Mouse (Mus musculus) liver, postnatal 0 days (tissue): ENCODE results near the gene Arap1. TPM values are rescaled to one million over a fixed set of nuclear protein-coding genes. Genes with fewer than 3 reads are reported as not detected.

ENCODE experiments used
- ATAC-seq: fragments of 200-750 bp; cut with Nextera tagmentation; 2 replicates; pipeline ENCODE4 v1.8.0; 2017; ENCODE audit warnings: mild to moderate bottlenecking, moderate library complexity
- DNase-seq: peaks from one replicate; pipeline ENCODE4 v3.0.0-alpha.2; 2016
- H3K27ac ChIP-seq: fragments of 300-500 bp; sonication (generic); 2 replicates; pipeline ENCODE4 v1.5.1; 2014; ENCODE audit warnings: antibody characterized with exemption, moderate library complexity, mild to moderate bottlenecking, low read depth
- H3K27me3 ChIP-seq: fragments of 300-500 bp; sonication (generic); 2 replicates; pipeline ENCODE4 v1.6.1; 2014; ENCODE audit warnings: low read length, control low read depth, mixed read lengths; ENCODE audit not compliant: insufficient read depth
- H3K36me3 ChIP-seq: fragments of 300-500 bp; sonication (generic); replicated peaks from 2 replicates; pipeline ENCODE4 v1.6.1; 2014; ENCODE audit warnings: mild to moderate bottlenecking, control low read depth, low read length, moderate library complexity, mixed read lengths; ENCODE audit not compliant: insufficient read depth
- H3K4me1 ChIP-seq: fragments of 300-500 bp; sonication (generic); 2 replicates; pipeline ENCODE4 v1.6.1; 2014; ENCODE audit warnings: antibody characterized with exemption, mild to moderate bottlenecking, control low read depth; ENCODE audit not compliant: insufficient read depth
- H3K4me2 ChIP-seq: fragments of 300-500 bp; sonication (generic); 2 replicates; pipeline ENCODE4 v1.6.1; 2014; ENCODE audit warnings: low read depth, mild to moderate bottlenecking, low read length, moderate library complexity, mixed read lengths
- H3K4me3 ChIP-seq: fragments of 300-500 bp; sonication (generic); 2 replicates; pipeline ENCODE4 v1.5.1; 2014; ENCODE audit warnings: low read depth, low read length
- H3K9ac ChIP-seq: fragments of 300-500 bp; sonication (generic); replicated peaks from 2 replicates; pipeline ENCODE4 v1.6.1; 2014; ENCODE audit warnings: mild to moderate bottlenecking, moderate library complexity
- H3K9me3 ChIP-seq: fragments of 300-500 bp; sonication (generic); 2 replicates; pipeline ENCODE4 v1.6.1; 2016; ENCODE audit warnings: mild to moderate bottlenecking, control low read depth, low read length, mixed read lengths
- CTCF ChIP-seq: sonication (generic); IDR thresholded peaks from 2 replicates; pipeline ENCODE4 v1.5.1; 2016; ENCODE audit warnings: antibody characterized with exemption, low read depth
- EP300 ChIP-seq: IDR thresholded peaks from 2 replicates; pipeline ENCODE4 v1.6.1; 2016; ENCODE audit warnings: antibody characterized with exemption, low read depth, mild to moderate bottlenecking
- WGBS: fragments of 180-500 bp; shearing (Covaris S2); extraction: QIAGEN DNeasy Blood & Tissue Kit; methylation state at CpG from one replicate; pipeline ENCODE4 v1.1.7; 2014; ENCODE audit not compliant: insufficient replicate concordance; 5-methylcytosine and 5-hydroxymethylcytosine counted together
- polyA plus RNA-seq: library from polyadenylated mRNA; unstranded; fragments of >200 nt; fragmentation: Nextera tagmentation; extraction: Ambion mirVana; gene quantifications from 2 replicates; pipeline ENCODE4 v1.2.1, GENCODE M21; 2015

The Arap1 gene
- polyA plus RNA-seq, 1 experiment from 2014 or later, result 18.1 TPM

GRCm38 (mm10) chr7:101341405-101341804 is 6.5 kb upstream of the Arap1 start:
- 0 out of 2 replicates have a peak overlapping the region, but pooled peaks have one; percentile 38 for H3K9ac ChIP-seq
- WGBS, result 27% methylated on average over 6 of the region's 6 CpGs
- ATAC-seq, result no peak
- peaks cover 46% of the 10 kb centered on the region for H3K36me3 ChIP-seq
- H3K4me3 ChIP-seq, result no peak overlapping the region
- H3K9me3 ChIP-seq, result no peaks in the 10 kb centered on the region
- peaks cover 45% of the 10 kb centered on the region for H3K4me1 ChIP-seq
- H3K27ac ChIP-seq, result peak overlapping the region; percentile 60
- no peak overlapping the region for H3K4me2 ChIP-seq
- peak; percentile 17 for DNase-seq
- no peaks in the 10 kb centered on the region for H3K27me3 ChIP-seq
- TF ChIP-seq CTCF (no peak), EP300 (no peak)

- H3K4me1 ChIP-seq, result peaks cover 50% of the 10 kb centered on the region
- TF ChIP-seq EP300 (no peak), CTCF (no peak)
- H3K27me3 ChIP-seq, result no peaks in the 10 kb centered on the region
- H3K4me2 ChIP-seq, result no peak overlapping the region
- 43% methylated on average over 7 of the region's 7 CpGs for WGBS
- no peak for DNase-seq
- H3K9me3 ChIP-seq, result no peaks in the 10 kb centered on the region
- H3K4me3 ChIP-seq, result no peak overlapping the region
- H3K27ac ChIP-seq, result peak overlapping the region; percentile 39
- peaks cover 35% of the 10 kb centered on the region for H3K36me3 ChIP-seq
- peak; percentile 26 for ATAC-seq
- no peak overlapping the region for H3K9ac ChIP-seq
Observed at GRCm38 (mm10) chr7:101343135-101343534, 4.7 kb upstream of the Arap1 start.

- DNase-seq (no peak), ATAC-seq (no peak)
- Histone ChIP-seq H3K9ac (peak overlapping the region; percentile 34; the same call in 1 of the 2 replicates), H3K27me3 (no peaks in the 10 kb centered on the region), H3K4me3 (no peak overlapping the region), H3K27ac (peak overlapping the region; percentile 39), H3K4me2 (no peak overlapping the region), H3K36me3 (peaks cover 32% of the 10 kb centered on the region), H3K9me3 (no peaks in the 10 kb centered on the region), H3K4me1 (peaks cover 62% of the 10 kb centered on the region)
- no peak for TF ChIP-seq EP300
- no peak for TF ChIP-seq CTCF
- WGBS, result 64% methylated on average over 4 of the region's 4 CpGs
Observed at GRCm38 (mm10) chr7:101344892-101345291, 3.0 kb upstream of the Arap1 start.

- no peaks in the 10 kb centered on the region for H3K27me3 ChIP-seq
- peak overlapping the region; percentile 94; the same call in 1 of the 2 replicates for H3K4me2 ChIP-seq
- peak overlapping the region; percentile 59; the same call in 1 of the 2 replicates for H3K4me3 ChIP-seq
- TF ChIP-seq CTCF (no peak), EP300 (no peak)
- DNase-seq, result no peak
- no peak for ATAC-seq
- peaks cover 61% of the 10 kb centered on the region for H3K4me1 ChIP-seq
- H3K9ac ChIP-seq, result no peak overlapping the region
- no peaks in the 10 kb centered on the region for H3K9me3 ChIP-seq
- peak overlapping the region; percentile 80 for H3K27ac ChIP-seq
- H3K36me3 ChIP-seq, result peaks cover 31% of the 10 kb centered on the region
- WGBS, result 69% methylated on average over 2 of the region's 2 CpGs
Observed at GRCm38 (mm10) chr7:101346991-101347390, 876 bp upstream of the Arap1 start.

- H3K4me1 ChIP-seq, result peaks cover 55% of the 10 kb centered on the region
- H3K36me3 ChIP-seq, result peaks cover 23% of the 10 kb centered on the region
- TF ChIP-seq CTCF (no peak), EP300 (no peak)
- H3K4me3 ChIP-seq, result peak overlapping the region; percentile 59
- WGBS, result 2% methylated on average over 13 of the region's 13 CpGs
- no peaks in the 10 kb centered on the region for H3K27me3 ChIP-seq
- no peaks in the 10 kb centered on the region for H3K9me3 ChIP-seq
- ATAC-seq, result peak; percentile 9
- H3K27ac ChIP-seq, result peak overlapping the region; percentile 80
- no peak for DNase-seq
- peak overlapping the region; percentile 66 for H3K9ac ChIP-seq
- peak overlapping the region; percentile 94 for H3K4me2 ChIP-seq
Observed at GRCm38 (mm10) chr7:101348312-101348711, 445 bp downstream of the Arap1 start.

GRCm38 (mm10) chr7:101349861-101350260 is 2.0 kb downstream of the Arap1 start:
- WGBS, result 59% methylated on average over 2 of the region's 2 CpGs
- H3K27ac ChIP-seq, result no peak overlapping the region
- H3K4me2 ChIP-seq, result peak overlapping the region; percentile 94; the same call in 1 of the 2 replicates
- H3K9me3 ChIP-seq, result no peaks in the 10 kb centered on the region
- H3K27me3 ChIP-seq, result no peaks in the 10 kb centered on the region
- peak overlapping the region; percentile 66; the same call in 1 of the 2 replicates for H3K9ac ChIP-seq
- no peak for TF ChIP-seq CTCF
- TF ChIP-seq EP300, result no peak
- H3K4me1 ChIP-seq, result peaks cover 57% of the 10 kb centered on the region
- no peak for DNase-seq
- H3K36me3 ChIP-seq, result peaks cover 10% of the 10 kb centered on the region
- ATAC-seq, result no peak
- no peak overlapping the region for H3K4me3 ChIP-seq
